Mouse (Mus musculus): ENCODE measurements around the gene Lingo4. TPM values are rescaled to one million over a fixed set of nuclear protein-coding genes. Genes with fewer than 3 reads are reported as not detected.

The Lingo4 gene
- total RNA-seq, 2 experiments from 2014 or later: 0.25 TPM; not detected in 1

Other genes with a start within 250 kb of the Lingo4 start
- gene Gm10696, start 220.3 kb upstream of the Lingo4 start, total RNA-seq (2021): not detected
- not detected for gene Gm5286, start 201.8 kb upstream of the Lingo4 start, total RNA-seq (2021)
- not detected for gene Gm4778, start 134.5 kb upstream of the Lingo4 start, total RNA-seq (2021)
- 1 to 10 TPM; 7.7 to 7.8 TPM for gene Them4, start 88.4 kb upstream of the Lingo4 start, total RNA-seq (2021)
- gene Them5, start 56.4 kb upstream of the Lingo4 start, total RNA-seq (2021): not detected
- under 1 TPM; 0.34 to 0.56 TPM for gene C2cd4d, start 36.1 kb upstream of the Lingo4 start, total RNA-seq (2021)
- 10 to 100 TPM; 18.2 to 19.9 TPM for gene Rorc, start 25.7 kb upstream of the Lingo4 start, total RNA-seq (2021)
- 1 to 10 TPM; 6.3 to 8.9 TPM for gene Tdrkh, start 14.8 kb downstream of the Lingo4 start, total RNA-seq (2021)
- gene Mrpl9, start 44.8 kb downstream of the Lingo4 start, total RNA-seq (2021): 10 to 100 TPM; 42.3 to 54.0 TPM
- gene Oaz3, start 45.4 kb downstream of the Lingo4 start, total RNA-seq (2021): not detected
- under 1 TPM; 0.49 to 0.61 TPM for gene Celf3, start 79.8 kb downstream of the Lingo4 start, total RNA-seq (2021)
- gene Riiad1, start 81.8 kb downstream of the Lingo4 start, total RNA-seq (2021): 1 to 10 TPM; 5.0 to 7.9 TPM
- gene Snx27, start 184.2 kb downstream of the Lingo4 start, total RNA-seq (2021): 10 to 100 TPM; 29.5 to 37.1 TPM
- not detected for gene Gm10972, start 244.6 kb downstream of the Lingo4 start, total RNA-seq (2021)